Mouse (Mus musculus): ENCODE measurements around the gene Cdt1. TPM values are rescaled to one million over a fixed set of nuclear protein-coding genes. Genes with fewer than 3 reads are reported as not detected.

The Cdt1 gene
- total RNA-seq, 2 experiments from 2014 or later, result 2.9 to 3.9 TPM

- DNase-seq (ENCODE audit: low spot score in 2 of 2), result no peak
Observed at GRCm38 (mm10) chr8:122548891-122549439, 18.9 kb upstream of the Cdt1 start.

- no peak for DNase-seq (ENCODE audit: low spot score in 2 of 2)
Observed at GRCm38 (mm10) chr8:122550234-122550994, 17.4 kb upstream of the Cdt1 start.

- no peak for DNase-seq (ENCODE audit: low spot score in 2 of 2)
Observed at GRCm38 (mm10) chr8:122550995-122551264, 16.9 kb upstream of the Cdt1 start.

GRCm38 (mm10) chr8:122551265-122552051 is 16.4 kb upstream of the Cdt1 start, which contains the start of gene Piezo1:
Piezo1 (minus strand) TSS chr8:122551329.
- DNase-seq (ENCODE audit: low spot score in 2 of 2), result peak; percentile 82 to 83

- DNase-seq (ENCODE audit: low spot score in 2 of 2), result peak; percentile 67 to 72
Observed at GRCm38 (mm10) chr8:122554786-122555185, 13.0 kb upstream of the Cdt1 start.

- no peak for DNase-seq (ENCODE audit: low spot score in 2 of 2)
Observed at GRCm38 (mm10) chr8:122556030-122557009, 11.5 kb upstream of the Cdt1 start.

- DNase-seq (ENCODE audit: low spot score in 2 of 2), result no peak
Observed at GRCm38 (mm10) chr8:122557248-122558038, 10.4 kb upstream of the Cdt1 start.

GRCm38 (mm10) chr8:122558671-122559349 is 9.0 kb upstream of the Cdt1 start:
- DNase-seq (ENCODE audit: low spot score in 2 of 2), result no peak

- DNase-seq (ENCODE audit: low spot score in 2 of 2), result no peak
Observed at GRCm38 (mm10) chr8:122561199-122561598, 6.6 kb upstream of the Cdt1 start.

- no peak for DNase-seq (ENCODE audit: low spot score in 2 of 2)
Observed at GRCm38 (mm10) chr8:122564363-122565352, 3.2 kb upstream of the Cdt1 start.

- DNase-seq (ENCODE audit: low spot score in 2 of 2), result no peak
Observed at GRCm38 (mm10) chr8:122566766-122567165, 1.0 kb upstream of the Cdt1 start.

- DNase-seq (ENCODE audit: low spot score in 2 of 2), result no peak
Observed at GRCm38 (mm10) chr8:122568109-122568504, 292 bp downstream of the Cdt1 start.

GRCm38 (mm10) chr8:122568881-122569309 is 1.1 kb downstream of the Cdt1 start:
- no peak for DNase-seq (ENCODE audit: low spot score in 2 of 2)

- no peak for DNase-seq (ENCODE audit: low spot score in 2 of 2)
Observed at GRCm38 (mm10) chr8:122569329-122569728, 1.5 kb downstream of the Cdt1 start.

- no peak for DNase-seq (ENCODE audit: low spot score in 2 of 2)
Observed at GRCm38 (mm10) chr8:122569996-122570395, 2.2 kb downstream of the Cdt1 start.

GRCm38 (mm10) chr8:122571153-122571552 is 3.3 kb downstream of the Cdt1 start:
- no peak for DNase-seq (ENCODE audit: low spot score in 2 of 2)

GRCm38 (mm10) chr8:122571750-122572267 is 4.0 kb downstream of the Cdt1 start:
- DNase-seq (ENCODE audit: low spot score in 2 of 2), result no peak

GRCm38 (mm10) chr8:122572751-122573150 is 4.9 kb downstream of the Cdt1 start:
- DNase-seq (ENCODE audit: low spot score in 2 of 2), result no peak

All from left cerebral cortex, adult 18-20 months (tissue).